Mouse (Mus musculus) layer of hippocampus, adult 6 months (tissue): Measurements from ENCODE around the gene Ankfy1. TPM values are rescaled to one million over a fixed set of nuclear protein-coding genes. Genes with fewer than 3 reads are reported as not detected.

ENCODE experiments used
- long read RNA-seq, 2 experiments: library from polyadenylated mRNA; unstranded; transcript quantifications; one replicate each; pipeline ENCODE4 v2.0.0; 2019 to 2020
- microRNA-seq: library from miRNA; unstranded; fragments of <30 nt; microRNA quantifications from one replicate; pipeline ENCODE4 v1.2.0, GENCODE M21; 2020
- polyA plus RNA-seq: library from polyadenylated mRNA; unstranded; fragments of <200 nt; fragmentation: Nextera tagmentation; gene quantifications from 2 replicates; pipeline ENCODE4 v1.2.3, GENCODE M21; 2021

The Ankfy1 gene
- polyA plus RNA-seq = 11.3 and 11.8 TPM in 2 replicates
- long read RNA-seq, experiment 1, full-length matches to known transcripts = 1 of 7 reads
- long read RNA-seq, experiment 1, partial matches to known transcripts = 1 of 7 reads
- long read RNA-seq, experiment 1, other reads (novel, unspliced or antisense) = 5 of 7 reads
- long read RNA-seq, experiment 2, full-length matches to known transcripts = 9 of 33 reads
- long read RNA-seq, experiment 2, partial matches to known transcripts = 5 of 33 reads
- long read RNA-seq, experiment 2, other reads (novel, unspliced or antisense) = 19 of 33 reads

DNA sequence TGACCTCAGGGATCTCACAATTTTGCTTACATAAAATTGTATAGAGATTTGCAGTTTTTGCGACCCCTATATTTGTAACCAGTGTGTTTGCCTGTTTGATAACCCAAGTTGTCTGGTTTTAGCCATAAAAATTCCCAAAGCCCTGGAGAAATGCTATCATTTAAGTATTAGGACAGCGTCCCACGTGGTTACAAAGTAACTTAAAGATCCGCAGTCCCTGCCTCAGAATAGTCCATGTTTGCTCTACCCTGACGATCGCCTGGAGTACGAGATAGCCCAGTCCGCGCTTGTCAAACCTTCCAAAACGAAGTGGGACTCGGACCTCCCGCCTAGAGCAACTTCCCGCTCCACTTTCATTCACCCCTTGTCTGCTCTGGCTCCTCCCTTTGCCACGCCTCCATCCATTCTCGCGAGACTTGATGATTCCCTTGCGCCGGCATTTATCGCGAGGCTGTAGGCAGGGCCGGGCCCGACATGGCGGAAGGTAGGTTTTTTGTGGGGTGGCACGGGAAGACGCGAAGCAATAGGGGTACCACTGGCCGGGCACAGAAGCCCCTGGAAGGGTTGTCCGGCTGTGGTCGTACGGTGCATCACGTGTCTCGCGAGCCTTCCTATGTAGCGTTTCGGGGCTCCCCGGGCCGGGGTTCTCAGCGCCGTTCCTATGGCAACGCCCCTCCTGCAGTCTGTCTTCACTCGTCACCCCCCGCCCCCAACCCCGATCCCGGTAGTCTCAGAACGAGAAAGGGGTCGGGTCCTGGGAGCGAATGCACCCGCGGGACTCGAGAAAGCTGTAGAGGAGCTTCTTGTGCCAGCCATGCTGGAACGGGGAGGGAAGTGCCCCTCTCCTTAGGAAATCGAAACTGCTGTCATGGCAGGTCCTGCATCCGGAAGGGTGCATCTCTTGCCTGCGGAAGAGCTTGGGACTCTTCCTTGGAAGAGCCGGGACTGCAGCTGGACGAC is at the start of gene Ankfy1:
TSS of gene Ankfy1 (plus strand) at position 456 of the 960 bp plus-strand sequence.

DNA sequence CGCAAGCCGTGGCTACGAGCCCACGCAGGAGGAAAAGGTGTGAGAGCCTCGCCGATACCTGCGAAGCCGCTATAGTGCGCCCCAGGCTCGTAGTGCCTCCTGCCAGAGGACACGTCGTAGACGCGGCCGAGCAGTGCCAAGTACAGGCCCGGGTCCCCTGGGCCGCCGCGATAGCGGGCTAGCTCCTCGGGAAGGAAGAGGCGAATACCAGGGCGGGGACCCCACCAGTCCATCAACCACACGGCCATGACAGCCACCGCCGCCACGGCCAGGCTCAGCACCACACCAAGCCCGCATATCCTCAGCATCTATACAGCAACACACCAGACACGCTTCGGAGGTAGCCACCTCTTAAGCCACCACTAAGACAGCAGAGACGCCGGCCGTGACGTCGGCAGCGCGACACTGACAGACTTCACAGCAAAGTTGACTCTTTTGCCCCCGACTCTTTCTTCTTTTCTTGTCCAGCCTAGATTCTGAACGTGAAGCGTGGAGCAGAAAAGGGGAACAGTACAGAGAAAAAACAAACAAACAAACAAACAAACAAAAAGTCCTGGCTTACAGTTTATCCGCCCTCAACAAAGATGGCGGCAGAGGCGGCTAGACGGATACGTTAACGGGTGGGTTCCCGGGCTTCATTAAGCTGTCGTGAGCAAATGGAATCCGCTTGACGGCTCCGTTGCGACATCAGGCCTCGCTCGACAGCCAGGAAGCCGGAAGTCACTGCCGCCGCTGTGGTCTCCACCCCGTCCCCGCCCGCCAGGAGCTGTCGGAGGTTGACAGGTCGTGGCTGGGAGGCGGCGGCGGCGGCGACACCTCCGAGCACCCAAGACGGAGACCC is 105.9 kb downstream of the Ankfy1 start, which contains the start of the genes Cyb5d2 and Zzef1:
TSS of gene Cyb5d2 (minus strand) at position 688 of the 841 bp plus-strand sequence.
TSS of gene Zzef1 (plus strand) at position 772 of the 841 bp plus-strand sequence.

Small RNAs within 50 kb of the gene (microRNA-seq; reads per million reads assigned to microRNA genes)
- not detected for gene Gm25678

Other genes with a start within 250 kb of the Ankfy1 start
- 9.0 and 9.3 TPM in 2 replicates for gene Mybbp1a, start 248.7 kb upstream of the Ankfy1 start, polyA plus RNA-seq
- gene Spns2, start 200.1 kb upstream of the Ankfy1 start, polyA plus RNA-seq = 5.6 and 5.7 TPM in 2 replicates
- 0.24 and 0.30 TPM in 2 replicates for gene Spns3, start 139.5 kb upstream of the Ankfy1 start, polyA plus RNA-seq
- 17.5 and 18.2 TPM in 2 replicates for gene Ube2g1, start 82.7 kb upstream of the Ankfy1 start, polyA plus RNA-seq
- 20.1 and 22.5 TPM in 2 replicates for gene Cyb5d2, start 106.1 kb downstream of the Ankfy1 start, polyA plus RNA-seq
- gene Zzef1, start 106.2 kb downstream of the Ankfy1 start, polyA plus RNA-seq = 5.8 and 5.9 TPM in 2 replicates